Mouse (Mus musculus) neural tube, embryonic 11.5 days (tissue): Measurements from ENCODE around the gene Vps54. TPM values are rescaled to one million over a fixed set of nuclear protein-coding genes. Genes with fewer than 3 reads are reported as not detected.

Experiments used
- ATAC-seq: fragments of 200-750 bp; cut with Nextera tagmentation; 2 replicates; pipeline ENCODE4 v1.8.0; 2017; ENCODE audit warnings: moderate number of reproducible peaks, mild to moderate bottlenecking, moderate TSS enrichment, moderate library complexity; ENCODE audit not compliant: insufficient read depth, low FRiP score, low TSS enrichment
- DNase-seq: peaks from one replicate; pipeline ENCODE4 v3.0.0-alpha.2; 2015; ENCODE audit warnings: low spot score
- H3K27ac ChIP-seq: fragments of 300-500 bp; sonication (generic); 2 replicates; pipeline ENCODE4 v1.5.1; 2014; ENCODE audit warnings: low read depth, mild to moderate bottlenecking, low read length
- H3K27me3 ChIP-seq: fragments of 300-500 bp; sonication (generic); 2 replicates; pipeline ENCODE4 v1.6.1; 2014; ENCODE audit warnings: mild to moderate bottlenecking, low read length, mixed read lengths; ENCODE audit not compliant: control insufficient read depth, insufficient read depth
- H3K36me3 ChIP-seq: fragments of 300-500 bp; sonication (generic); 2 replicates; pipeline ENCODE4 v1.6.1; 2014; ENCODE audit warnings: mild to moderate bottlenecking, low read length, moderate library complexity, mixed read lengths; ENCODE audit not compliant: control insufficient read depth, insufficient read depth
- H3K4me1 ChIP-seq: fragments of 300-500 bp; sonication (generic); 2 replicates; pipeline ENCODE4 v1.6.1; 2014; ENCODE audit warnings: low read length, mixed read lengths; ENCODE audit not compliant: control insufficient read depth, insufficient read depth
- H3K4me2 ChIP-seq: fragments of 300-500 bp; sonication (generic); 2 replicates; pipeline ENCODE4 v1.6.1; 2014; ENCODE audit warnings: low read depth, mild to moderate bottlenecking, moderate library complexity
- H3K4me3 ChIP-seq: fragments of 300-500 bp; sonication (generic); 2 replicates; pipeline ENCODE4 v1.5.1; 2014; ENCODE audit warnings: low read depth, low read length
- H3K9ac ChIP-seq: fragments of 300-500 bp; sonication (generic); 2 replicates; pipeline ENCODE4 v1.6.1; 2014; ENCODE audit warnings: mild to moderate bottlenecking, low read length
- H3K9me3 ChIP-seq: fragments of 300-500 bp; sonication (generic); 2 replicates; pipeline ENCODE4 v1.6.1; 2016; ENCODE audit warnings: low read length; ENCODE audit not compliant: control insufficient read depth
- WGBS: fragments of 180-500 bp; shearing (Covaris S2); extraction: QIAGEN DNeasy Blood & Tissue Kit; methylation state at CpG from one replicate; pipeline ENCODE4 v1.1.7; 2014; 5-methylcytosine and 5-hydroxymethylcytosine counted together
- polyA plus RNA-seq: library from polyadenylated mRNA; unstranded; fragments of >200 nt; fragmentation: Nextera tagmentation; extraction: Ambion mirVana; gene quantifications from 2 replicates; pipeline ENCODE4 v1.2.1, GENCODE M21; 2014

The Vps54 gene
- polyA plus RNA-seq, 1 experiment from 2014 or later: 13.2 TPM

DNA sequence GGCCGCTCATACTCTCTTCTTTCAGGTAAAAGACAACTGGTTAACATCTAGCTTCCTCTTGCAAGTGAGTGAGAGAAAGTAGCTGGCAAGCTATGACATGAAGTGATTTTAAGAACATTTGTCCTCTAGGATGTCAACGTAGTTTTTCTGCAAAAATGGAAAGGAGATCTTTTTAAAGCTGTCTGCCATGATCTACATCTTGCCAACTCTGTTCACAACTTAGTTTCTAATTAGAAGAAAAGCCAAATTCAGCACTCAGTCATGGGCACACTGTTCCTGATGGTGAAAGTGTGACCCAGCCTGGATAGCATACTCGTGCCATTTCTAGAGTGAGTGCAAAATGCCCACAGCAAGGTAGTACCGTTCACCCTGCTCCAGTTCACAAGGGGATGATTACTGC lies 100.0 kb downstream of the Vps54 start:
- Histone ChIP-seq H3K27me3 (no peaks in the 10 kb centered on the region), H3K27ac (no peak overlapping the region), H3K36me3 (no peaks in the 10 kb centered on the region), H3K9ac (no peak overlapping the region), H3K4me2 (no peak overlapping the region), H3K4me1 (no peaks in the 10 kb centered on the region), H3K9me3 (no peaks in the 10 kb centered on the region), H3K4me3 (no peak overlapping the region)
- WGBS: 87% methylated on average over 4 of the region's 4 CpGs
- no peak for ATAC-seq
- DNase-seq: no peak

DNA sequence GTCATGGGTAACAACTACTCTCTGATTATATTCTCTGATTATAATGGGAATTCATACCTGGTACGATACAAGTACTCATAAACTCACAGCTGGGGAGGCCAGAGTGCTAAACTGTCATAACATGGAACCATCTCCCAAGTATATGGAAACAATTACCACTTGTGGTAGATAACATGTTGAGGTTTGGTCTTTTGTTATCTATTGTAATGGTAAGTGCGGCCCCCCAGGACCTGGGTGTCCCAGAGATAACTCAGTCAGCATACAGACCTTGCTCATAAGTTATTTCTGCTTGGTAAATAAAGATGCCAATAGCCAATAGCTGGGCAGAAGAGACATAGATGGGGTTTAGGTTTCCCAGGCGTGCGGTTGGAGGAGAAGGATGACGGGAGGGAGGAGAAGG lies 104.4 kb downstream of the Vps54 start:
- Histone ChIP-seq H3K27ac (no peak overlapping the region), H3K27me3 (no peaks in the 10 kb centered on the region), H3K9ac (no peak overlapping the region), H3K9me3 (no peaks in the 10 kb centered on the region), H3K36me3 (no peaks in the 10 kb centered on the region), H3K4me3 (no peak overlapping the region), H3K4me2 (no peak overlapping the region), H3K4me1 (no peaks in the 10 kb centered on the region)
- DNase-seq (no peak), ATAC-seq (no peak)
- WGBS: 97% methylated on average over 5 of the region's 5 CpGs

DNA sequence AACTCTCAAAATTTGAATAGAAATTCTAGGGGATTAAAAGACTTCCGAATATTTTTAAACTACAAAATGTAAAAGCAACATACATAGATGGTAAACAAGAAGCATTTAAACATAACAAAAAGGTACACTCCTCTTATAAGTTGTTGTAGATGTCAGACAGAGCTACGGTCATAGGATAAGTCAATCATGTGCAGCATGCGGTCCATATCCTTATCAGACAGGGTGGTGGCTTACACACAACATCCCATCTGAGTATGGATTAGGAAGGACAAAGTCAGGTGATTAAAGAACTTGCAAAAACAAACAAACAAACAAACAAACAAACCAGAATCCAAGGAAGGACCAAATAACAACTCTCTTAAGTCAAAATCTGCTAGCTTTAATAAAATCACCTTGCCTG lies 106.9 kb downstream of the Vps54 start:
- no peak overlapping the region for H3K9ac ChIP-seq
- DNase-seq (no peak), ATAC-seq (no peak)
- no peak overlapping the region for H3K27ac ChIP-seq
- no peaks in the 10 kb centered on the region for H3K9me3 ChIP-seq
- no peaks in the 10 kb centered on the region for H3K36me3 ChIP-seq
- no peak overlapping the region for H3K4me3 ChIP-seq
- H3K4me1 ChIP-seq: no peaks in the 10 kb centered on the region
- H3K27me3 ChIP-seq: no peaks in the 10 kb centered on the region
- 94% methylated on average over 3 of the region's 3 CpGs for WGBS
- no peak overlapping the region for H3K4me2 ChIP-seq

DNA sequence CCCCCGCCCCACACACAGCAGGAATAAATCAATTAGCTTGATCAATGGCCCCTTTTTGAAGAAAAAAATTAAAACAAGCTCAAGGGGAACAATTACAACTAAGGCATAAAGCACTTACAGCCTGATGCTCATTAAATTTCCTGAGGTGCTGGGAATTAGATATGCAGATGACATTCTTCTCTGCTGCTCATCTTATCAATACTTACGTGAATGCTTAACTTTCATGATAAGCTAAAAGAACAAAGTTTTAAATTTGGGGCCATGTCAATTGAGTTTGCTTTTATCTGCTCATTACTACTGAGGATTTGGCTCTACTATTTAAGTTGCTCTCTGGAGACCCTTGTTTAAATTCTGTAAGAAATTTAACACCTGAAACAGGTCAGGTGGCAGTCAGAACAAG lies 109.8 kb downstream of the Vps54 start:
- Histone ChIP-seq H3K9me3 (no peaks in the 10 kb centered on the region), H3K9ac (no peak overlapping the region), H3K4me2 (no peak overlapping the region), H3K36me3 (no peaks in the 10 kb centered on the region), H3K27me3 (no peaks in the 10 kb centered on the region), H3K4me1 (no peaks in the 10 kb centered on the region), H3K4me3 (no peak overlapping the region), H3K27ac (no peak overlapping the region)
- 90% methylated on average over 2 of the region's 2 CpGs for WGBS
- ATAC-seq: no peak
- DNase-seq: no peak

DNA sequence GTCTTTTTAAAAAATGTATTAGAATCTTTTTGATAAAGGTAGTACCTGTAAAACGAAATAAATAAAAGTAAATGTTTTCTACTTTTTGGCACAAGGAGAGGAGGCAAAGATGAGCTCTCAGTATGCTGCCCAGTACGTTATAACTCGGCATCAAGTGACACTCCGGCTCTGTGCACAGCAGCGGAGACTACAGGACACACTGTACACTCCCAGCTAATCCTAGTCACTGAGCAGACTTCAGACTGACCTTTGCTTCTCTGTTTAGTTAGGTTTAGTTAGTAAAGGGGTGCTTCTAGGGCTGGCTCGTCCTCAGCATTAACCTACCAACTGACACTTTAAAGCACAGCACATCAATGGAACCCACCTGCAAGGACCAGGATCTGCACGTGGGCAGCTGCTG lies 112.2 kb downstream of the Vps54 start:
- no peak for ATAC-seq

DNA sequence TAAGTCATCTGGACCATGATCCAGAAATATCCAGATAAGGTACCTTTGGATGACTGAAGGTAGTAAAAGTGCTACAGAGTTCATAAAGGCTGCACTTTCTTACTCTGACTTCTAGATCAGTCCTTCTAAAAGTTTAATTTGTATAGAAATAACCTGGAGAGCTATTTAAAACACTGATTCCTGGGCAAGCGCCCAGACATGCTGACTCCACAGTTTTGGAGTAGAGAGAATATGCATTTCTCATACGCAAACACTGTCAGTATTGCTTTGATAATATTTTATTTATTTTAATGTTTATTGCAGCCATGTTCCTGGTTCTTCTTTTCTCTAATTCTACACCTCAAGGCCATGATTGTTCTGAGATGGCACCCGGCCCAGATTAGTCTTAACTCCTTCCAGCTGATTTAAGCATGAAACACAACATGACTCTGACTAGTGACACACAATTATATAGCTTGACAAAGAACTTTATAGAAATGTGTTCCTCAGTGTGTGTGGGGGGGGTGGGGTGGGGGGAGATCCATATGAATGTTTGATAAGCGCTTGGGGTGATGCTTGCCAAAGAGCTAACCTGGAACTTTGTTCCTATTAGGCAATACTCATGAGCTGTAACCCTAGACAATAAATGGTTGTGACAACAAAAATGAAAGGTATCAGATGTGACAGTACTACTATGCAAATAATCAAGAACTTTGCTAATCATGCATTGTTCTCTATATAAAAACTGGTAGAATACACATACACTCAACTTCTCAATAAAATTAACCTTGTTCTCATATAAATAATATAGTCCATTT lies 124.3 kb downstream of the Vps54 start:
- no peaks in the 10 kb centered on the region for H3K27me3 ChIP-seq
- H3K4me2 ChIP-seq: no peak overlapping the region
- no peak overlapping the region for H3K9ac ChIP-seq
- H3K27ac ChIP-seq: no peak overlapping the region
- ATAC-seq (no peak), DNase-seq (no peak)
- 0 out of 2 replicates have a peak, but pooled peaks cover under 1% of the 10 kb centered on the region for H3K4me1 ChIP-seq
- no peak overlapping the region for H3K4me3 ChIP-seq
- no peaks in the 10 kb centered on the region for H3K9me3 ChIP-seq
- no peaks in the 10 kb centered on the region for H3K36me3 ChIP-seq
- WGBS: 95% methylated on average over 4 of the region's 4 CpGs

More for the DNA sequence above, 112.2 kb downstream of the Vps54 start:
- Histone ChIP-seq H3K4me3 (no peak overlapping the region), H3K4me2 (no peak overlapping the region), H3K9me3 (no peaks in the 10 kb centered on the region), H3K27me3 (no peaks in the 10 kb centered on the region), H3K27ac (no peak overlapping the region), H3K9ac (no peak overlapping the region), H3K36me3 (no peaks in the 10 kb centered on the region), H3K4me1 (no peaks in the 10 kb centered on the region)
- no peak for DNase-seq
- 88% methylated on average over 7 of the region's 7 CpGs for WGBS

DNA sequence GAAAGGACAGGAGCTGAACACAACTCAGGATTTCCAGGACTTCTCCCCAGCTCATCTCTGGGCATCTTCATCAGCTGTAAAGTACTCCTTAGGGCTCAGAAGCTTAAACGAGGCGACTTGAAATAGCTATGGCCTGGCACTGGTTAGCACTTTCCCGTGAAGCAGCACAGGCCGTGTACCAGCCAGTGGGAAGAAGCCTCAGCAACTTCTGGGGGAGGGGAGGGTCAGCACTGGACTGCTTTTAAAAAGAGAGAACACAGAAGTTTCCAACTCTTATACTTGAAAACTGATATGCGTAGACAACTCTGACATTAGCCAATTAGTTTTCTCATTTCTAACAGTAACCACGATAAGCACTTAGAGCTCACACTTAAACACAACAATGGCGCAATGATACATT lies 129.4 kb downstream of the Vps54 start:
- peak overlapping the region; percentile 48 for H3K4me2 ChIP-seq
- no peak for ATAC-seq
- H3K9ac ChIP-seq: no peak overlapping the region
- no peak for DNase-seq
- no peaks in the 10 kb centered on the region for H3K36me3 ChIP-seq
- H3K4me3 ChIP-seq: no peak overlapping the region; the same call in 1 of the 2 replicates
- H3K9me3 ChIP-seq: no peaks in the 10 kb centered on the region
- H3K27ac ChIP-seq: no peak overlapping the region
- H3K27me3 ChIP-seq: no peaks in the 10 kb centered on the region
- WGBS: 56% methylated on average over 7 of the region's 7 CpGs
- H3K4me1 ChIP-seq: peaks cover 12% of the 10 kb centered on the region; the same call in 1 of the 2 replicates

DNA sequence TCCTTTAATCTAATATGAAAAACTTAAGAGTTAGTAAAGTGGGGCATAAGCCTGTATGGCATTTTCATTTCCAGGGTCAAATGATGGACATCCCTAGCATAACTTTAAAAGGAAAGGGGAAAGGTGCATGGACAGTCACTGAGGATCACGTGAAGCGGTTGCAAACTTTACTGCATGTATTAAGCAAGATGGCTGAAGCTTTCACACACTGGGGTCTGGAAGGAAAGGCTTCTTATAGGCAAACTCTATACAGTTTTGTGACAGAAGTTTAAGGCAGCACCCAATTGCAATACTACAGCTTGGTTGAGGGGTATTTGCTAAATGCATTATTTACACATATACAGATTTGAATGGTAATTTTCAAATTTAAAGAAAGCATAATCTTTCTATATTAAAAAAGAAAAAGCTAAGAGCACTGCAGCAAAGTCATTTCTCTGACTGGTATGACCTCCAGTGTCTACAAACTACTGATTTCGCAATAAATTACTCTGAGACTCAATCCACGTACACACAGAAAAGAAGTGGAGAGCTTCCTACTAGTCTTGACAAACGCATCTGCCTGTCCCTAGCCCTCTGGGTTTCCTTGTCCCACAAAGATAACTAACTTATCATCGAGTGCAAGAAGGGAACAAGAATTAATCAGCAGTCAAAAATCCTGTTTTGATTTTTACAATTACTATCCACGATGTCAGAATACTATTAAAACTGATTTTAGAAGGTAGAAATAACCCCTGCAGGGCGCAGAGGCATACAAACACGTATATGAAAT lies 130.4 kb downstream of the Vps54 start:
- peaks cover 12% of the 10 kb centered on the region; the same call in 1 of the 2 replicates for H3K4me1 ChIP-seq
- no peaks in the 10 kb centered on the region for H3K36me3 ChIP-seq
- no peaks in the 10 kb centered on the region for H3K9me3 ChIP-seq
- 25% methylated on average over 9 of the region's 9 CpGs for WGBS
- peak overlapping the region; percentile 48 for H3K4me2 ChIP-seq
- DNase-seq (no peak), ATAC-seq (no peak)
- H3K27me3 ChIP-seq: no peaks in the 10 kb centered on the region
- no peak overlapping the region for H3K27ac ChIP-seq
- H3K9ac ChIP-seq: peak overlapping the region; percentile 62; the same call in 1 of the 2 replicates
- H3K4me3 ChIP-seq: peak overlapping the region; percentile 63
